Mouse (Mus musculus) skeletal muscle tissue, adult 2 months (tissue): ENCODE measurements at regions not wholly inside any gene's neighbourhood (a gene's known extent, or its start where the extent isn't known, plus 50 kb on each side); places are given as distances from the start of the nearest gene placed in this dataset.
A peak's percentile ranks its signal among the peaks of the same experiment; 100 is the strongest.

ENCODE experiments used
- DNase-seq: peaks from one replicate; pipeline ENCODE4 v3.0.0-alpha.2; 2012; ENCODE audit warnings: low read depth, low spot score

DNA sequence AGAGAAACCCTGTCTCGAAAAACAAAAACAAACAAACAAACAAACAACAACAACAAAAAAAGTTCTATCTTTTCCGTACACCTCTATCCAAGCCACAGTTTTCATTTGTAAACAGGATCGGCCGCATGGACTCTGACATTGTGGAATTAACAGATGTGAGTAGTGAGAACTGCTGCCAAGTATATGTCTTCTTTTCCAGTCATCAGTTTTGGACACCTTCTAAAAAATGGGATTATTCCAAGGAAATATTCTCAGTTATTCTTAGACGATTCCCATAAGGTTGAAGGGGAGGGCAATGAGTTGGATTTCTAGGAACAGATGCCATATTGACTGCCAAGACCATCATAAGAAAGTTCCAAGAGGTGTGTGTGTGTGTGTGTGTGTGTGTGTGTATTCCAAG lies 891.2 kb upstream of the Lrrc6 start:
- DNase-seq = no peak

DNA sequence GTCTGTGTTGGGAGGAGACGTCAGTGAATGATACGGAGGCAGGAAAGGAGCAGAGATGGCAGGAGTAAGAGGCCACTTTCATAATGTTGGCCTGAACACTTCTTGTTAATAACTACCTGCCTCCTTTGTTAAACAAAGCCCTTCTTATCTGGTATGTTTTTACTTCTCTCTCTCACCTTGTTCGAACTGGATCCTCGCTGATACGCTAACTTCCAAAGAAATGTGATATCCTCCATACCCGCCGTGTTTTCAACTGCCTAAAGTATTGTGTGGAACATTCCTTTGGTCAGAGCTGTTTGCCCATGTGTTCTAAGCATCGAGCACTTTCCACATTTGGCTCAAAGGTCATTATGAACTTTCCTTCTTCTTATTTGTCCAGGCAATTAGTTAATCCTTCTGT lies 887.8 kb upstream of the Lrrc6 start:
- no peak for DNase-seq

DNA sequence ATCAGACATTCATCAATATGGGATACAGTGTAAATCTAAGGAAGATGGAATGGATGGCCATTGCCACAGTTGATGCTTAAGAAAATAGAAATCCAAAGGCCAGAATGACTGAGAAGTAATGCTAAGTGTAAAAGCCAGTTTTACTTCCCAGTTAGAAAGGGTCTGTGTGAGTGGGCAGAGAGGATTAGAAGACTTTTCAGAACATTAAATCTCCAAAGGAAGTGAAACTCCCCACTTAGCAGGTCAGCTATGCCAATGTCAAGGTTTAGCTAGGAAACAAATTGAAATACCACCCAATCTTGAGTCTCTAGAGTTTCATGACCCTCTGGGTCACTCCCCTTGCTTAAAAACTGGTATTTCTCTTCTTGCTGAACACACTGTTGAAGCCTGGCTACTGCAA lies 886.2 kb upstream of the Lrrc6 start:
- no peak for DNase-seq

DNA sequence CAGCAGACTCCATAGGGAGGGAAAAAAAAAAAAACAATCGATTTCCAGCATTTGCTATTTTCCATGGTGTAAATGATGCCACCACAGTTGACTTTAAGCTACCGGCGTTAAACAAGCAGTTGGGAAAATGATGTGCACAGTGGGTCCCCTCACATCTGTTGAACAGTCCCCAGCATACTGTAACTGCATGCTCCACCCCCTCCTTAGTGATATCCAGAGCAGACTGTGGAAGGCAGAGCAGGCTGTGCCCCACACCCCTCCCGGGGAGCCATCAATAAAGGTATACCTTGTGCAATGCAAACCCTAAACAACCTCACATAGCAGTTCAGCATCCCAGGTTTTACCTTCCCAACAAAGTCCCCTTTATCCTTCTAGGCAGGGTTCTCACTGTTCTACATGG lies 872.9 kb upstream of the Lrrc6 start:
- no peak for DNase-seq

DNA sequence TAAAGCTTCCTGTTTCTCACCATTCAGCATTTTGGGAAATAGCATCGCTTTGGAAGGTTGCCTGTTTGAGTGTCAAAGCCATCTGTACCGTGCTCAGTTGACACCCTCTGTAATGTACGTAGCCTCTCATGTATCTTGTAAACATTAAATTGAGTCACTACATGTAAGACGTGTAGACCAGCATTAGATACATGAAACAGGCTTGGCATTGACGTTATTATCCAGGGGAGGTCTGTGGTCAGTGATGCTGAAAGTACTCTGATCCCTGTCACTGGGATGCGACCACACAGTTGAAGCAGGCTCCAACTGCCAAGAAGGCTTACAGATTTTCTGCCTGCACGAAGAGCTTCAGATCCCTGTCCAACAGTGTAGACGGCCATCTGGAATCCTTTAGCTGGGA lies 872.3 kb upstream of the Lrrc6 start:
- no peak for DNase-seq

DNA sequence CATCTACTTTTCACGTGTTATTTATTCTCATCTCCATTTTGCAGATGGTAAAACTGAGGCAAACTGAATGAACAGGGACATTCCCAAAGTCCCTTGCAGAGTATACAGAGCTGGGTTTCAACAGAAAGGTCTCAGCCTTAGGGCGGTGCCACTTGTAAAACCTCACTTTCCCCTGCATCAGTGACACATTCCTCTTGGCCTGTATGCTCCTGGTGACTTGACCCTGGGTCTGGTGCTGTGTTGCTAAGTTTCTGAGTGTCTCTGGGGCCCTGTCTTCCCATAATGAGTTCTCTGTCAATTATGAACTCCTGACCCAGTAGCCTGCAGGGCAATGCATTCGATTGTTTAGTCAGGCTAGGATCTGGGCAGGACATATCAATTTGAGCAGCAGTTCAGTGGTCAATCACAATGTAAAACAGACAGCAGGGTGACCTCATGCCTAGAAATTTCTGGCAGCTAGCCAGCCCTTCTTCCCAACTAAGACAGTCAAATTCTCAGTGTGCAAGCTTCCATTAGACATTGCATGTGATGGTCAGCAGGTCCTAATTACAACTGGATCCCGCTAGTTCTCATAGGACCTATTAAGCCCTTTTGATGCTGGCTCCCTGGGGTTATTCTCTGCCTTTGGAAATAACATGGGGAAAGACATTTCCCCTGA lies 863.5 kb upstream of the Lrrc6 start:
- DNase-seq = peak; percentile 13

DNA sequence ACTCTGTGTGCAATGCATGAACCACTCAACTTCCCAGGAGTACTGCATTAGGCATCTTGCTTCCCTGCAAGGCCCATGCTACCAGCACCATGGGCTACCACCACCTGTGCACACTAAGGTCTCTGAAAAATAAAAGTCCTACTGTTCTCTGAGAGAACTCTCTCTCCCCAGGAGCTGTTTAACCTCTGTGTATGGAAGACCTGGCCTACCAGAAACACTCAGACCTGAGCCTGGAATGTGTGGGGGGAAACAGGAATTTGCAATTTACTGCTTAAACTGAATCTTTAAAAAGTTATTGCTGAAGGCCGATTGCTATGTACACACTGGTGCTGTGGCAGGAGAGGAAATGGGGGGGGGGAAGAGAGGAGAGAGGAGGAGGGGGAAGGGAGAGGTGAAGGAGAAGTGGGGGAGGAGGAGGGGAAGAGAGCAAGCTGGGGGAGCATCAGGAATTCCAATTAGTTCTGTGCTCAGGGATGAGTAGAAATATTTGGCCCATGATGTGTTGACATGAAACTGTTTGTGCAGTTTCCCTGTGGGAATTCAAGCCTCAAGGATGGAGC lies 860.4 kb upstream of the Lrrc6 start:
- DNase-seq = no peak

DNA sequence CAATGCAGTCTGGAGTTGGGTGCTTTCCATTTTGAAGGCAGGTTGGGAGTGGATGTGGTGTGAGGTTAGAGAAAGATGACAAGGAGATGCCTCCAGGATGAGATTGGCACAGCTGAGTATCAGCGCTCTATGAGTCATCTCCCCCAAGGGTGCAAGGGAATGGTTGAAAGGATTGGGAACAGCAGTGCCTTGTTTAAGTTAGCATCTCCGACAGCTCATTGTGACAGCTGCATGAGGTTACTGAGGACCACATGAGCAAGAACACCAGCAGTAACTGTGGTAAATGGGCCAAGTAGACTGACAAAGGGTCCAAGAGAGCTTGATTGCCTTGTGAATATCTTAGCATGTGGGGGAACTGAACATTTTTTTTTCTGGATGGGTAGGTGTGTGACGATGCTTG lies 857.2 kb upstream of the Lrrc6 start:
- DNase-seq = no peak

DNA sequence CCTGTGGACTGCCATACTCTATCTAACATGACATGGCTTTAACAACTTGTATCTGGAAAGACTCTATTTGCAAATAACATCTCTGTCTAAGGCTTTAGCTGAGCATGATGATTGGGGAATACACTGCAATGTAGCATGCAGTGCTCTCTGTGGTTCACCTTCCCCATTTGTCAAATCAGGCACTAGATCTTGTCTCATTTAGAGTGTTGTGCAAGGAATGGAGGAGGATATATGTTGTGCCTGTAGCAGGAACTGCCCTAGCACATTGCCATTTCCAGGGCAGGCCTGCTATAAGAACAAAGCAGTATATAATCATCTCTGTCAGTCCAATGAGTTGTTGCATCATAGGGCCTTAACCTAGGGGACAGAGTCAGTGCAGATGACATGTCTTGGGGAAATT lies 854.6 kb upstream of the Lrrc6 start:
- no peak for DNase-seq

DNA sequence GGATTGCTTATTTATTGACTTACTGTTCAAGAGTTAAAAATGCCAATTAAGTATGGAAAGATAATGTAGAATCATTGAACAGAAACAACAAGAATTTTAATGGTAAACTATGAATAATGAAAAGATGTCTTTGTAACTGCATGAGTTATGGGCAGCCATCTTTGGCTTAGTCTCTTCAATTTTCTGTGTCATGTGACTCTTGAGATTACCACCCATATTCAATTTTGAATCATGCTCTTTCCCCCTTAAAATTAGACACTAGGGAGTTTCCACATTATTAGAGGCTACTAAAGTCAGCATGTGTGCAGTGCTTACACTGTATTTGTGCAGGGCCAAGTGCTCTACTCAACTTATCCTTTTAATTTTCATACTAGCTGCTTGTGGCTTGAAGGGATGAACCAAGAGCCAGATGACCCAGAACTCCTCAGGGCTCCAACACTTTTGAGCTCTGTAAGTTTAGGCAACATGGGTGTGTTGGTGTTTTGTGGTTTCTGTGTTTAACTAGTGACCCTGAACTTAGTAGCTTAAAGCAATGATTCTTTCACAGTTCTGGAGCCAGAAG lies 854.0 kb upstream of the Lrrc6 start:
- no peak for DNase-seq

DNA sequence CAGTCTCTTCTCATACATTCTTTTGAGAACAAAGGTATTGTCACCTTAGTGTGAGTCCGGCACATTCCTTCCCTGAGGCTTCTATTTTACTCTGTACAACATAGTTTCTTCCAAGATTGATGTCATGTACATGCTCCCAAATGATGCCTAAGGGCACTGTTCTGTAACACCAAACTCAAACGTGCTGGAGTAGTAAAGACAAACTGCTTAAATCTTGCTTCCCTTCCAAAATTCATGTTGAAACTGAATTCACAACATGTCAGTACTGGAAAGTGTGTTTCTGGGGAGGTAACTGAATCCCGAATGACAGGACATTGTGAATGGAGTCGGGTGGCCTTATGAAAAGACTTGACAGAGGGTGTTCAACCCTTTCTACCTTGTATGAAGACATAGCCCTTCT lies 848.8 kb upstream of the Lrrc6 start:
- no peak for DNase-seq

DNA sequence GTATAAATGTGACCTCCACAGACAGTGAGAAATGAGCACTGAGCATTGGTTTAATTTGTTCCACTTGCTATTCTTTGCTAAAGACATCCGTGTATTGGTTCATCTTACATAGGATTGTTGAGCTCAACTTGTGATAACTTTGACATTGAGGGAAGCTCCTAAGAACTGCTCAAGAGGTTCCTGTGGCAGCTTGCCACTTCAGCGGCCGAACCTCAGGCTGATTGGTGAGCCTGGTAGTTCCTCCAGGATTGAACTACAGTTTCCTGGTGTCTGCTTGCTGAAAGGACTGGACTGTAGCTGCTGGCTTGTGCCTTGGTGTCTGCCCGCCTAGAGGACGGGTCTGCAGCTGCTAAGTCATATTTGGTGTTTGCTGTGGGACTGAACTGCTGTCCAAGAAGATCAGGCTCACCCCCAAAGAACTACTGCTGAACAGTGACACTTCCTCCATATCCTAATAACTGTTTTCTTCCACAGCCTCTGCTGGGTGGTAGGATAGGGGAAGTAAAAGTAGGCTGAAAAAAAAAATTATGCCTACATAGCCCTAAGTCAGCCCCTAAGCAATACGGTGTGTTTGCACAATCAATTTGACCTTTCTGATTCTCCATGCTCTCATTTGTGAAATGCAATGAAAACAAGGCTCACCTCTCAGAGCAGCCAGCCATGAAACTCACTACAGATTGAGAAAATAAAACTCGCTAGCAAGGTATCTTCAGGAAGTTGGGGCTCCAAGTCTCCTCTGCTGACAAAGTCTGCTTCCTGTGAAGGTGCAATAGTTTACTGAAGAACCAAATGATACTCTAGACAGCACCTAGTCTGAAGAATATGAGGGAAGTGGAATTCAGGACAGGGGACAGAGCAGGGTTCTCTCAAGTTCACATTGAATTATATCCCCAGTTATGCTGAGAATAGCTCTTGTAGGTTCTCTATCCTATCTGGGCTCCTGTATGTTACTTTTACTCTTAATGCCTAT lies 844.8 kb upstream of the Lrrc6 start:
- no peak for DNase-seq

DNA sequence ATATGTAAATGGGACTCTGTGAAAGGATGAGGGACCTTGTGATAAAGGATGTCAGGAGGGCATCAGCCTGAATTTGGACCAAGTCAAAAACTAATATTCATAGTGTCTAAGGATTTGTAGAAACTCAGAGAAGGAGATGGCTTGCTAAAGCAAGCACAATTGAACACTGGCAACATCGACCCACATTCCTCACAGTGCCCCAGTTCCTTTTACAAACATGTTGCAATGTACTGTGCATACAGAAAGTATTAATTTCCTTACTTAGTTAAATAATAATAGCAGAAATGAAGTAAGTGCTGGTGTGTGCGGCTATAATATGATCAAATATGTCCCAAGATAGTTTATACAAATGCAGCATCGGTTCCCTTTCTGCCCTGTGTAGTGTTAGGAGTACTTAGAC lies 841.3 kb upstream of the Lrrc6 start:
- no peak for DNase-seq

DNA sequence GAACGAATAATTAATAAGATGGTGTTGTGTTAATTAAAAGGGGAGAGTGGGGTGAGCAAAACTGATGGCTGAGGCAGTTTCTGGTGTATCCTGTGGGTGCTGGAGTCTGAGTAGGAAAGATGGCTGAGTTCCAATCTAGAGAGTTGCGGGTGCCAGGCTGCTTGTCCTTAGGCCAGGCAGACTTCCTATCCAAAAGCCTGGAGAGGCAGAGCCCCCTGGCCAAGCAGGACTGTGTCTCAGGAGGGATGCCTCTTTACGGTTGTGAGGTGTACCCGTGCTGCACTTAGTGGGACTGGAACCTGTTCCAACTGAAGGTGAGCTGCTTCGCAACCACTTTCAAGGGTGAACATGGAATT lies 836.3 kb upstream of the Lrrc6 start:
- no peak for DNase-seq

DNA sequence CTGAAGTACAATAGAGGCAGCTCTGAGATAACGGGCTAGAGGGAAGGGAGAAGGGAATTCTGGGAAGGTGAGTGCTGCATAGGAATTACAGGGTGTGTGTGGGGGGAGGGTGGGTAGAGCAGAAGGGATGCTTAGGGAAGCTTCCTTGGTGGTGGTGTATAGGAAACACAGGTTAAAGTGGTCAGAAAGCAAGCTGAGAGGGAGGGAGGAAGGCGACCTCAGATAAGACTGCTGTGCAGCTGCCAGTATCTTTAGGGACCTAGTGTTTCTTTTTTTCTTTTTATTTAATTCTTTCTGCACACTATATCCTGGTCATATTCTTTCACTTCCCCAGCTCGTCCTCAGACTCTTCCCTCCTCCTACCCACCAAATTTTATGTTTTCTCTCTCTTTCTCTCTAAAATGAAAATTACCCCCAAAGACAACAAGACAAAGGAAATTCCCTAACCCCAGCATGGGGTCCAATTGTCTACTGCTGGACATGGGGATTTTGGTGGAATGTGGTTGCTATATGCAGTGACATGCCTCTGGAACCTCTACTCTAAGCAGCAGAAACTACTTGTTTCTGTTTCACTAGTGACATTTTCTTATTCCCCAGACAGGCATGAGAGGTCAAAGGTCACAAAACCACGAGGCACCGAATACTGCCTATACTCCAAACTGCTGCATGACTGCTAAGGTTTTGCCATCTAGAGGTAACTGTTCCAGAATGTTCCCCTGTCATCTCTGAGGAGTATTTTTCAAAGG lies 835.8 kb upstream of the Lrrc6 start:
- DNase-seq = no peak

DNA sequence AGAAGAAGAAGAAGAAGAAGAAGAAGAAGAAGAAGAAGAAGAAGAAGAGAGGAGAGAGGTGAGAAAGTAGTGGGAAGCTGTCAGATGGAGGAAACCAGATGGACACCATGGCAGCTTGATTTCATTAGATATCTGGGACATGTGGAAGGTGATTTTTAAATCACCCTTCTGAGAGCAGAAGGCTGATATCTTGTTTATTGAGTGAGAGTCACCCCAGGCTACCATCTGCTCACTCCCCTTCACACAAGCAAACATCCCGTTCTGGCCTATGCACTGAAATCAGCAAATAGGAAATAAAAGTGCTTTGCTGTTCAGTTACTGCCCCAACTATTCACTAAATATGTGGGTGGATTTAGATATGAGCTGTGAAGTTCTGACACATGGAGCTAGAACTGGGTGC lies 831.8 kb upstream of the Lrrc6 start:
- DNase-seq = no peak

DNA sequence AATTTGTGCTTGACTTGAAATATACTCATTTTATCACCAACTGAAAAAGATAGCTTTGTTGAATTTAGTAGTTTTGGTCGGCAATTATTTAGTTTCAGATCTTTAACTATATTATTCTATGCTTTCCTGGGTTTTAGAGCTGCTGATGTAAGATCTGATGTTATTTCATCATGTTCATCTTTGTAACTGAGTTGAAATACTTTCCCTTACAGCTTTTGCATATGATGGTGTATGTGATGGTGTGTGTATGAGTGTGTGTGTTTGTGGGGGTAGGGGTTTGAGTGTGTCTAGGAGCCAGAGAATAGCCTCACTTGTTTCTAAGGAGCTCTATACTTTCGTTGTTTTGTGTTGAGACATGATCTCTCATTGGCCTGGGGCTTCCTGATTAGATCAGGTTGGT lies 819.6 kb upstream of the Lrrc6 start:
- no peak for DNase-seq

DNA sequence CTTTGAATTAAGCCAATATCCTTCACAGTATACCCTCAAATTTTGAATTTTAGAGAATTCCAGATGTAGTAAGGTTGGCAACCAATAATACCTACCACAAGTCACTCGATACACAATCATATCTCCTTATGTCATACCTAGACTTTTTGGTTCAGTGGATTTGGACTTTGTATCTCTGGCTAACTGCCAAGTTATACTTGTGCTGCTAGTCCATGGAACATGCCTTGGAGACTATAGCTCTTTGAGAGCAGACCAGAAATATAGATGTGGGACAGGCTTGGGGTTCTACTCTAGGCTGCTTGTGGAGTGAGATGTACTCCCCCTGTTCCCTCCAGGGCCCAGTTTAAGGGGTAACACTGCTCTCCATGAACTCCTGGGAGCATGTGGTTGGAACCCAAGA lies 814.5 kb upstream of the Lrrc6 start:
- DNase-seq = no peak

DNA sequence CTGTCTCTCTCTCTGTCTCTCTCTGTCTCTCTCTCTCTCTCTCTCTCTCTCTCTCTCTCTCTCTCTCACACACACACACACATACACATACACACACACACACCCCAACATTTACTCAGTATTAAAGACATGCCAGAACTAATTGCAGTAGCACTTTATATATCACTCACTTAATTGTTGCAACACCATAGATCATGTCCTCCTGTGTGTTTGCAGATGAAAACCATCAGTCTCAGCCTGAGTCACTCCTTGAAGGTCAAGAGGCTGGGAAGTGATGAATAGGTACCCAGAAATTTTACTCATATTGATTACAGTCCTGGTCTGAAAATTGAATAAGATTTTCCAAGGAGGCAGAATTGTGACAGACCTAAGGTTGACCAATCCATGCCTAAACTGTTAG lies 812.9 kb upstream of the Lrrc6 start:
- DNase-seq = no peak

DNA sequence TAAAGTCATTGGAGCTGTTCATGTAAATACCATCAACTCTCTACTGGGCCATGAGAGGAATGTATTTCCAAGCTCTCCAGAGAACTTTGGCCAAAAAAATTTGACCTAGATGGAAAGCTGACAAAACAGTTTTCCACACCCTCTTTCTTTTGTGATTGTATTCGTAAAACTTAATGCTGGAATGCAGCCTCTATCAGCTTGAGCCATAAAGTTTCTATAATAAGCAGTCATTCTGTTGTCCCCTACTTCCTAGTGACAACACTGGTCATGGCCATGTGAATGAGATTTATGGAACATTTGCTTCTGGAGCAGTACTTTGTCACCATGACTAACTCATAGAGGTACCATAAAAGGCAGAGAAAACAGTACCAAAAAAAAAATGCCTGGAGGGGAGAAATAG lies 805.0 kb upstream of the Lrrc6 start:
- DNase-seq = no peak

DNA sequence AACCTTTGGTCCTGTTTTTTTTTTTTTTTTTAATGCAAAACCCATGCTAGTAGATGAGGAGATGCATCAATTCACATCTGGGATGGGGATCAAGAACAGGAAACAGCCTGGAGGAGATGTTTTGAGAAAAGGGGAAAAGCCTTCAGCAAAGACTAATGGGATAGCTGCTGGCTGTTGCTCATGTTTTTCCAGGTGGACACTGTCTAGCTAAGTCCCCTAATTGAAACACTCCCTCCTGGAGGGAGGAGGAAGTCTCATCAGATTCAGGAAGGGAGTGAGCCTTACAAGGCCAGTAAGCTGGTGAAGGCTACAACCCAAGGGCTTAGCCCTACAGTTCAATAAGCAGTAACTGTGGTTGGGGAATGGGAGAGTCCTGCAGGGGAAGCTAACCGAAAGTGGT lies 803.1 kb upstream of the Lrrc6 start:
- no peak for DNase-seq

DNA sequence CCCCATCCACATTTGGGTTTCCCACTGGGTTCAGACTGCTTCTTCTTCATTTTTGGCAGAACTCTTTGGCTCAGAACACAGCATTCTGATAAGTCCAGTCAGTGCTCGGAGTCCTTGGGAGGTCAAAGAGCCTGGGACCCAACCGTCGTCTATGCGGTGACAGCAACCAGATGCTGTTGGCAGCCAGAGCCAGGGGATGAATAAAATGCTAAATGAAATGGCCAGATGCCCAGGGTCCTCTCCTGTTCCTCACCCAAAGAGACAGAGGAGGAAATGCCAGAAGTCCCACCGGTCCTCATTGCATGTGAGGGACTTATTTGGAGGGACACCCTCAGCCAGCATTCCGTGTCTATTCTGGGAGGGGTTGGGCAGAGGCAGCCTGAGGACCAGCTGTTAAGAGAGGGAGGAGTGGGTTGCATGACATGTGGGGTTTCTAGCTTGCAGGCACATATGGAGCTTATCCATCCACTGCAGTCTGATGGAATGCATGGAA lies 801.2 kb upstream of the Lrrc6 start:
- peak; percentile 48 for DNase-seq
